Mouse (Mus musculus) adrenal gland (tissue): Measurements from ENCODE around the gene Epn3.

Experiments used
- intact Hi-C: fragments of 180-260 bp; cut with DNase I; formaldehyde crosslinking; loops from one replicate; pipeline ENCODE4 v1.15.1; 2025

The Epn3 gene

GRCm38 (mm10) chr11:94472916-94473706 is 26.7 kb downstream of the Epn3 start:
- intact Hi-C loops: no loop called here

DNA sequence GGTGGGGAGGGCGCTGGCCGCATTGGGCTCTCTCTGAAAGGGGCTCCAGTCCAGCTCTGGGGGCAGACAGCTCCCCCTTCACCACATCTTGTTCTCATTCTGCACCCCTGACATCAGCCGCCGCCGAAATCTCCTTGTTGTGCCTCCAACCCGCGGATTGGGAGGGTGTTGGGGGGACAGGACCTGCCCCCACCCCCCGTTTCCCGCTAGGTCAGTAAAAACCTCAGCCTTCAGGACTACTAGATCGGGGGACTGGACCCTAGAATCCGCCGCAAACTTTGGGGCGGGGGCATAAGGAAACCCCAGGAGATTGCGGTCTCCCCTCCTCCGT is 27.2 kb downstream of the Epn3 start:
- intact Hi-C loops: no loop called here

- intact Hi-C loops: no loop called here
Observed at GRCm38 (mm10) chr11:94471740-94472584, 27.8 kb downstream of the Epn3 start.

DNA sequence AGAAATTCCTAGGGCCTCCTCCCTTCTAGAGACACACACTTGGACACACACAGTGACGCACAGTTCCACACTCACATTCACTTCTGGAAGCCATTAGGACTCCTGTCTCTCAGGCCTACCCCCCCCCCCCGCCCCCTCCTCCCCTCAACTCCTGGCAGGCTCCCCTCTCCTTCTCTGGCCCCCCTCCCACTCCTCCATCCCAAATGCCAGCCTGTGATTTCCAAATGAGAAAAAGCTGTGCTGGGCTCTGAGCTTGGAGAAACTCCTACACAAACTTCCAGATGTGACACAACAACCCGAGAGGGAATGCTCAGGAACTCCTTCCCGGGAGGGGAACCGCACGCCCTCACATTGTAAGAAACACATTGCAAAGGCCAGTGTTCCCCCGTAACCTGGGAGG is 29.4 kb downstream of the Epn3 start:
- intact Hi-C loops: no loop called here

DNA sequence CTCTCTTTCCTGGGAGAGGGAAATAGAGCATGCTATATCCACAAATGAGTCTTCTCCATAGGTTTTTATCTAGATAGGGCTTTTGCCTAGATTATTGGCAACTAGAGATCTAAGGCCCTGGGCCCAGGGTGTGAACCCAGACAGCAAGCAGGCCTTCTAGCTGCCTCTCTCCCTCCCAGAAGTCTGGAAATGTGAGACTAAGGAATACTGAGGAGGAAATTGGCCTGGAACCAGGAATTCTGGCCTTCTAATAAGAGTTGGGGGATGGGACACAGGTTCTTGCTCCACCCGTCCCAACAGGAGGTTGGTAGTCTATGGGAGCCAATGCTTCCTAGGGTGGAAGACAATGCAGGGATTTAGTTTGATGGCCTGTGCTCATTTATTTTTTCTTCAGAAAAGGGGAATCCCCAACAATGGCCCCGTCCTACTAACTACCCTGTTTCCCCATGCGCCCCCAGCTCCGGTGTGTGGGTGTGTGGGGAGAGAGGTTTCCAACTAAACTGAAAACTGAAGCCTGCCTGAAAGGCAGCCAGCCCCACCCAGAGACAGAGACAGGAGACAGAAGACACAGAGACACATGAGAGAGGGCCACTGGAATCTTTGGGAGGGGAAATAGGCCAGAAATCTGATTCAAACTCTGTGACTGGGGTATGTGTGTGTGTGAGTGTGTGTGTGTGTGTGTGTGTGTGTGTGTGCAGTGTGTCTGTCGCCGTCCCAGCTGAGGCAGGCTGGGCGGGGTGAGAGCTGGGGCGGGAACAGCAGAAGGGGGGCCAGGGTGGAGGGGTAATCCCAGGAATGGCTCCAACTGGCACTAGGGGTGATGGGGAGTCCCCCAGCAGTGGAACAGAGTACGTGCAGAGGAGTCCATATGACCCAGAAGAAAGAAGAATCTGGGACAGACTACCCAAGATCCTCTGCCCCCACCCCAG is 30.4 kb downstream of the Epn3 start:
- intact Hi-C loops: no loop called here

GRCm38 (mm10) chr11:94468582-94469064 is 31.2 kb downstream of the Epn3 start:
- intact Hi-C loops: no loop called here

DNA sequence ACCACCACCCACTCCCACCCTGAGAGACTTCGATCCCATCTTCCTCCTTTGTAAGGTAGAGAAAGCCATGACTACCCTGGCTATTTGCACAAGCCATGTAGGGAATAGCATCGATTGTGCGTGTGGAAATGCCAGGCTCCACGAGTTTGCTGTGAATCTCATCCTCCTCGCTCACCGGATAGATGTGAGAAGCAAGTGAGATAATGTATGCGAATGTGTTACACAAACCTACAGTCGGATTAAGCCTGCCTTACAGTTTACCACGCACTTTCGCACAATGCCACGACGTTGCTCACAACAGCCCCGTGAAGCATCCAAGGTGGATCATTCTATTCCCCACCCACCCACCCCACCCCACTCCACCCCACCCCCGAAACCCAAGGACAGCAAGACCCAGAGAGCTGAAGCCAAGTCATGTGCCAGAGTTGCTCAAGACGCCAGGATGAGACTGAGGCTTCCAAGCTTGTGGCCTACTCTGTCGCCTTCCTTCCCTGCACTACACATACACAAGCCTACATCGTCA is 33.4 kb downstream of the Epn3 start:
- intact Hi-C loops: no loop called here

- intact Hi-C loops: no loop called here
Observed at GRCm38 (mm10) chr11:94464170-94464569, 35.6 kb downstream of the Epn3 start.

DNA sequence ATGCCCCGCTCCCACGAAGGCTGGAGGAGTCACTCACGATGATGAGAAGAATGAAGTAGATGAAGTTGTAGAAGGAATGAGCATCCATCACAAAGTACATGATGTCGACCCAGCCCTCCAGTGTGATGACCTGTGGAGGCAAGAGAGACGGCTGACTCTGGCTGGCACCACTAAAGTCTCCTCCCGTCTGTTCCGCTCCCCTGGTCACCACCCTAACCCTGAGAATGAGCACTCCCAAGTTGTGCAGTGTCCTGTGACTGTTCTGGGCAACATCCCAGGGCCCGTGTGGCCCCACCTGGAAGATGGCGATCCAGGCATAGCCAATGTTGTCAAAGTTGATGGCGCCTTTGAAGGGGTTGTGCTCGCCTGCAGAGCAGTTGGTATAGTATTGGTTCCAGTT is 37.9 kb downstream of the Epn3 start:
- intact Hi-C loops: no loop called here

DNA sequence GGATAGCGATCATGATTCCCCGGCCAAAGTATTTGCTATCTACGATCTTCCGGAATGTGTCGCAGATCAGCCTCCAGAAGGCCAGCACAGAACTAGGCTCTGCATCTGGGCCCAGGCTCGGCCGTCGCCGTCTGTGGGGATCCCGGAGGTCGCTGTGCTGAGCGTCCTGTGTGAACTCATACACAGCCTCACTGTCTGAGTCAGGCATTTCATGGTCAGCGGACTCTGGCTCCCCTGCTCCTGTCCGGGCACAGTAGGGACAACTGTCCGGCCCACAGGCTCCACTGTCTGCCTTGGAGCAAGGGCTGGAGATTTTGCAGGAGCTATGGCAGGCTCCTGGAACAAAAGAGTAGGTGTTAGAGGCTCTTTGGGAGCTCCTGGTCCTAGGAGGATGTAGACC is 42.8 kb downstream of the Epn3 start:
- intact Hi-C loops: no loop called here

DNA sequence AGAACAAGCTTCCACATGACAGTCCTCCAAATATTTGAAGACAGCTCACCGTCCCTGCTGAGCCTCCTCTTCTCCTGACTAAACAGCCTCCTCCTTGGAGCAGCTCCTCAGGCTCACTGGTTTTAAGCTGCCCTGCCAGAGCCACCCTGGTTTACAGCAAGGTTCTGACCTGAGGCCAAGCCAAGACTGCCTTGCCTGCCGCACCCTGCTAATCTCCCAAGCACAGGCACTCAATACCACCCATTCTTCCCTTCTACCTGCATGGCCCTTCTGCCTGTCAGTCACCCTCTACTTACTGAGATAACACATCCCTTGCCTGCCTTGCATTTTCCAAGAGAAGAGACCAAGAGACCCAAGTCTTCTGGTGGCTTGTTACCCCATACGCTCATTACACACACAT is 43.4 kb downstream of the Epn3 start:
- intact Hi-C loops: no loop called here

DNA sequence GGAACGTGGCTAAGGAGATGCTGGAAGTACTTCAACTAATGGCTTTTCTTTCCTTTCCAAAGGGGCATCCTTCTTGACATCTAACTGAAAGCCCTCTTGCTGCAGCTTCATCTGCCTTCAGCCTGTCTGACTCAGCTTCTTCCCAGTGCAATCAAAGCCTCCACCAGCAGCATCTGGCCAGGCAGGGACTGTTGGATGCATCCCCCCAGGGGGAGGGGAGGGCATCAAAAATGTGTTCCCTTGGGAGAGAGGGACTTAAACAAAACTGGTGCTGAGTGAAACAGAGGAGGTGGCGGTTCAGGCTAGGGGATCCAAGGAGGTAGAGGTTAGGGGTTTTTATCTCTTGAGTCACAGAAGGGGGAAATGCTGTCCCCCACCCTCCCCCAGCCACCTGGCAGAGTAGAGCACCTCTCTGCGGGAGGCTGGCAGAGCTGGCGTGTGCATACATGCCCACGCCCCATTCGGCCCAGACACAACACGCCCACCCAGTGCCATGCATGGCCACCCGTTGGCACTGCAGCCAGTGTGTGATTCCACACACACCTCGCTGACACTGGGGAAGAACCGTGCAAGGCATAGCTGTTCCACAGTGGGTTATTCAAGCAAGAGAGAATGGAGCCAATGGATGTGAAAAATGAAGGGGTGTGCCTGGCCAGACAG is 44.5 kb downstream of the Epn3 start:
- intact Hi-C loops: no loop called here

- intact Hi-C loops: no loop called here
Observed at GRCm38 (mm10) chr11:94454756-94455155, 45.0 kb downstream of the Epn3 start.

GRCm38 (mm10) chr11:94451091-94451773 is 48.5 kb downstream of the Epn3 start:
- intact Hi-C loops: no loop called here

DNA sequence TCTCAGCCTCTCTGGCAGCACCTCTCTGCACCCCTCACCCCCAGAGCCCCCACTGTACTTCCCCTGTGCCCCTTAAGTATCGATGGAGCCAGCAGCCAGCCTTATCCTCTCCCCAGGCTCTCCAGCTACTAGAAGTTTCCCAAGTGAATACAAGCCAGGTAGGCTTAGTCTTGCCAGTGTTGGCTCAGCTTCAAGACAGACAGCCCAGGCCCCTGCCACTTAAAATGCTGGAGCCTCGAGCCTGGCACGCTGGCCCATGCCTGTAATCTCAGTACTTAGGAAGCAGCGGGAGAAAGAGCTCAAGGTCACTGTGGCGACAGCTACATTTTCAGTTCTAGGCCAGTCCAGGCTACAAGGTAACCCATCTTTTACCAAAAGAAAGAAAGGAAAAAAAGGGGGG is 49.9 kb downstream of the Epn3 start:
- intact Hi-C loops: no loop called here

- intact Hi-C loops: no loop called here
Observed at GRCm38 (mm10) chr11:94449239-94449638, 50.5 kb downstream of the Epn3 start.

- intact Hi-C loops: no loop called here
Observed at GRCm38 (mm10) chr11:94447017-94447416, 52.8 kb downstream of the Epn3 start.

- intact Hi-C loops: no loop called here
Observed at GRCm38 (mm10) chr11:94445300-94445699, 54.5 kb downstream of the Epn3 start.

- intact Hi-C loops: no loop called here
Observed at GRCm38 (mm10) chr11:94444829-94445228, 54.9 kb downstream of the Epn3 start.

DNA sequence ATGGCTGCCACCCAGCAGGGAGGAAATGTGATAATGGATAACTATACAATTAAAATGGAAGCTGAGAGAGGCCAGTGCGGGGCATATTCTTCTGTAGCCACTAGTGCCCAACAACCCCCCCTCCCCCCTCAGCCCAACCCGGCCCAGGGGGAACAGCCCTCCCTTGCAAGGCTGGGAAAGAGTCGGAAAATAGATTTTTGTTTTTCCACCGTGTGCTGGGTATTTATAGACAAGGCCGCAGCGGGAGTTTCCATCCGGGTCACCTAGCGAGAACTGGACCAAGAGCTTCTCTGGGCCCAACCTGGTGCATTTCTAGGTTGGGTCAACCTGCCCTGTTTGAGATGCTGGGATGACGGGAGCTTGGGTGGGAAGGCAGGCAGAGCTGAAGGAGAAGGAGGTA is 58.0 kb downstream of the Epn3 start:
- intact Hi-C loops: no loop called here
